Mouse (Mus musculus): ENCODE results near the gene Tmem150b.

DNA sequence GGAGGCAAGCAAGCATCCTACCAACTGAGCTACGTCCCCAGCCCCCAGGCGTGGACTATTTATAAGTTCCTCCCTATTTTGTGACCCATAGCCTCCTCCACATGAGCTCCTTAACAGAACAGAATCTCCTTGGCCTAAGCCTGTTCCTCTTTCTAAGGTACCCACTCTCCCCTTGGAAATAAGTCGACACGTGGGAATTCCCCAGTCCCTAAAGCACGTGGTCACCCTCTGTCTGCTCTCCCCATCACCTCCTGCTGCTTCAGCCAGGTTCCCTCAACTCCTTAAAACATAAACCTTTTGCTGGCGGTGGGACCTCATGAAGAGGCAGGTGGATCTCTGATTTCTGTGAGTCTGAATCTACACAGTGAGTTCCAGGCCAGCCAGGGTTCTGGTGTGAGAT is 8.1 kb downstream of the Tmem150b start:
- TF ChIP-seq CTCF (IDR thresholded peaks at IDR 0.05; ENCODE audit: low read depth) (no peak), EP300 (IDR thresholded peaks at IDR 0.05; ENCODE audit: low read depth) (no peak)
